Mouse (Mus musculus) brain, embryonic 14.5 days (tissue): Measurements from ENCODE around the gene Sirt3.

Source experiments
- CTCF ChIP-seq: fragments of 200-500 bp; IDR thresholded peaks from 2 replicates; pipeline ENCODE4 v1.5.1; 2012; ENCODE audit warnings: inconsistent platforms, mild to moderate bottlenecking, moderate library complexity, borderline replicate concordance; ENCODE audit not compliant: insufficient read depth, insufficient read length; ENCODE audit errors: extremely low read depth
- POLR2A ChIP-seq: fragments of 200-500 bp; IDR thresholded peaks from 2 replicates; pipeline ENCODE4 v1.6.1; 2012; ENCODE audit warnings: mild to moderate bottlenecking, inconsistent platforms, borderline replicate concordance; ENCODE audit not compliant: poor library complexity, insufficient read depth, insufficient read length, severe bottlenecking; ENCODE audit errors: extremely low read depth

- no peak for TF ChIP-seq CTCF
- no peak for TF ChIP-seq POLR2A
These were observed 1.7 kb downstream of the Sirt3 start for GRCm38 (mm10) chr7:140880419-140880818.
